Mouse (Mus musculus) MN1 (cell line): ENCODE measurements at regions not wholly inside any gene's neighbourhood (a gene's known extent, or its start where the extent isn't known, plus 50 kb on each side); places are given as distances from the start of the nearest gene placed in this dataset.

Experiments used
- DNase-seq: peaks from one replicate; pipeline ENCODE4 v3.0.0-alpha.2; 2016; ENCODE audit warnings: low spot score

DNA sequence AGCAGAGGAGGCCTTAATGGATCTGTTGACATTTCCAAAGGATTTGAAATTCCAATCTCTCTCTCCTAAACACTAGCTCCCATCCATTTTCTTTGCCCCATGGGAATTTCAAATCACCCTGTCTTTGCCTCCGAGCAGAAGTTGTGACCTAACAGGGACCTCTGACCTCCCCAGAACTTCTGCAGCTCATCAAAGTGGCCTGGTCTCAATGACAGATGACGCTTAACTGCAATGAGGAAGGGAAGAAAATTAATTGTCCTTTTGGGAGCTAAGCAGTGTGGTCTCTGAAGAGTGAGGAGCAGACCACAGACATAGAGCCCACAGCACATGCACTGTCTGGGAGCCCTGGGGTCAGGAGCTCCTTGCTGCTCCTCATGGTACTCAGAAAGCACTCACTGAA is 155.3 kb downstream of the Tox3 start:
- no peak for DNase-seq

GRCm38 (mm10) chr8:90182807-90183206 is 165.3 kb downstream of the Tox3 start:
- DNase-seq = no peak

GRCm38 (mm10) chr8:90176771-90177170 is 171.4 kb downstream of the Tox3 start:
- DNase-seq = no peak

DNA sequence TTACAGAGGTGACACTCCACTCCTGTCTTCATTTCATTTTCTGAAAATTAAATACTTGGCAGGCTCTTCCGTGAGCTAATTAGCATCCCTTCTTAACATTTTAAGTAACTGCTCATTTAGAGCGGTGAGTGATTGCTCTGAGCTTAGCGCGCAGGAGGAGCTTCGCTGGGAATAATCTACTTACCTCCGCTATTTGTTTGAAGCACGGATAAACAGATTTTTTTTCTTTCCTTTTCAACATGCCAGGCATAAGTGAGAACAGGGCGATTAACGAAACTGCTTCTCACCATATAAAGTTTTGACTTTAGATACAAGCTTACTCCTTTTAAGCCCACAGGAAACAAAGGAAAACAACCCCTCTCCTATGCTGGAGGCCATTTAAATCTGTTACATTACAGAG is 171.8 kb downstream of the Tox3 start:
- no peak for DNase-seq

DNA sequence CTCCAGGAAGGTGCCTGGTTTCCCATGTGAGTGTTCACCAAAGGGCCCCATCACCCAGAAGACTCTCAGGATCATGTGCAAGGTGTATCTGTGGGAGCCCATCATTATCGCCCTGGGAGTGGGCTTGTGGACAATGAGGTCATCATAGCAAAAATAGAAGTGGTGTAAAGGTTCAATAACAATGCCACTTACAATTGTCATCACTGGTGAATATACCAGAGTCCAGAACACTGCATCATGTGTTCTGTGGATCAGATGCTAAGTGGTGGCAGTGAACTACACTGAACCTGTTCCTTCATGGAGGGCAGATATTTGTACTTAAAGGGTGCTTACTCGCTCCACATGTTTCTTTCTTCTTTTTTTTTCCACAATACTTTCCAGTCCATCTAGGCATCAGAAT is 181.5 kb downstream of the Tox3 start:
- DNase-seq = no peak

- DNase-seq = no peak
Observed at GRCm38 (mm10) chr8:90151477-90151876, 196.7 kb downstream of the Tox3 start.

- no peak for DNase-seq
Observed at GRCm38 (mm10) chr8:90149903-90150302, 198.2 kb downstream of the Tox3 start.

DNA sequence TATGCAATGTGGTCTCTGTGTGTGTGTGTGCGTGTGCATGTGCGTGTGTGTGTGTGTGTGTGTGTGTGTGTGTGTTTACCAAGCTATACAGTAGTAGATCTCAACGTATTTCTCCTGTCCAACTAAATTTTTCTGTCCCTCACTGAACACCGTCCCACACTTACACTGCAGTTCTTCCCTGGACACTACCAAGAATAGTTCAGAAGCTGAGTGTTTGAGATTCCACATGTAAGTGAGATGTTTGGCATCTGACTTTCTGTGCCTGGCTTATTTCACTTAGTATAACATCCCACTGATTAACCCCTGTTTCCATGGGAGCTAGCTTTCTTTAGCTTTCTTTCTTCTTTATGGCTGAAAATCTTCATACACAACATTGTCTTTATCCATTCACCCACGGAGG is 213.5 kb downstream of the Tox3 start:
- DNase-seq = no peak

- no peak for DNase-seq
Observed at GRCm38 (mm10) chr8:90130704-90131267, 217.4 kb downstream of the Tox3 start.

GRCm38 (mm10) chr8:90125426-90125825 is 222.7 kb downstream of the Tox3 start:
- DNase-seq = no peak

DNA sequence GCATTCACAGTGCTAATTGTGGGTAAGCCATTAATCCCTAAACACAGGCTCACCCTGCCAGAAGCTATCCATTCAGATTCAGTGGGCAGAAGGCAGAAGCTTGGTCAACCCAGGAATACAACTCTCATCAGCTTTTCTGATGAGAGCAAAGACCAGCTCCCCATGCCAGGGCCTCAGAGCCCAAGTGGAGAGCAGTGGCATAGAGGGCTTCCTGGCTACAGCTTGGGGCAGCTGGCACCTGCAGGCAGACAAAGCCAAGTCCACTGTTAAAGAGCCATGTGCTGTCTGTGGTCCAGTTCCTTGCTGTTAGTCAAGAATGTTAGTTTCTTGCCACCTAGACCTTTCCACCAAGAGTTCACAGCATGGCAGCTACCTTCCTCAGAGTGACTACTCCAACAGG is 225.0 kb downstream of the Tox3 start:
- no peak for DNase-seq

- no peak for DNase-seq
Observed at GRCm38 (mm10) chr8:90121935-90122334, 226.2 kb downstream of the Tox3 start.

DNA sequence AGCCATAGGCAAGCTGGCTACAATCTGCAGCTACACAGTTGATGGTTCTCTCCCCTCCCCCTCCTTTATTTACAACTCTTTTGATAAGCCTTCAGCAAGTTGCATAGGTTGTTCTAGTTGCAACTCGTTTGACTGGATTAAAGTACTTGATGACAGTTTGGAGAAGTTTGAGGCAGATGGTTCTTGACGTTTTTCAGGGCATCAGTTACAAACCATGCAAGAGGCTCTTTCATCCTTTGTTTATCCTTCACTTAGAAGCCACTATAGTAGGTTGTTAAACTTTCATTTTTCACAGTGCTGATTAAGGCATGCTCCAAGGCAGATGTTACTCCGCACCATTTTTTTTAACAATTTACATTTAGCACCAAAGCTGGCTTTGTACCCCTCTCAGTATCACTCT is 227.1 kb downstream of the Tox3 start:
- no peak for DNase-seq

DNA sequence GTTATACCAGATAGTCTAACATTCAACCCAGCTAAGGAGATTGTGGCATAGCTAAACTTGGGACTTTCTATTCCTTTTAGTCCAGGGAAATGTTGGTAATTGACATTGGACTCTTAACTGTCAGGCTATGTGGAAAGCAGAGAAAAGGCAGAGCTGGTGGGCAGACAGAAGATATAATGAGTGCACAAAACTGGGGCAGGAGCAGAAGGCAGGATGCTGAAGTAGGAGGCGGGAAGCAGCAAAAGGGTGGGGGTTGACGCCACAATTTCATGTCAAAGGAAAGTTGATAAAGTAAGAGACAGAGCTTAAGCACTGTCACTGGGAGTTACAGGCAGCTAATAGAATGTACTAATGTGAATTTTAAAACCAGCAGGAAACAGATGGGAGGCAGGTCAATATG is 232.7 kb downstream of the Tox3 start:
- DNase-seq = no peak

- no peak for DNase-seq
Observed at GRCm38 (mm10) chr8:90100509-90100908, 247.6 kb downstream of the Tox3 start.

DNA sequence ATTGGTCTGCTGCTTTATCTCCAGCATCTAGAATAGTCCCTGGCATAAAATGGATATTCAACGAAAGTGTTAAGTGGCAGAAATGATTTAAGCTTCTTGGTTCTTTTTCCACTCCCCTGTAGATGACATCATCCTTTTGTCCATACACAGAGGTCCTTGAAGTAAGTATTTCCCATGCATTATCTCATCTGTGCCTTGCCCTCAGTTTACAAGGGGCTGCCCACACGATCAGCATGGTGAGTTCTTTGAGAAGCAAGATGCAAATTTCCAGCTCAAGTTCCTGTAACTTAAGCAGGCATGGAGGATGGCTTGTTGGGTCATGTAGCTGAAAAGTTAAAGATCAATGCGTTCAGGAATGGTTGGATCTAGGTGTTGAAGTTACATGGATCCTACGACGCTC is 265.5 kb downstream of the Tox3 start:
- no peak for DNase-seq

DNA sequence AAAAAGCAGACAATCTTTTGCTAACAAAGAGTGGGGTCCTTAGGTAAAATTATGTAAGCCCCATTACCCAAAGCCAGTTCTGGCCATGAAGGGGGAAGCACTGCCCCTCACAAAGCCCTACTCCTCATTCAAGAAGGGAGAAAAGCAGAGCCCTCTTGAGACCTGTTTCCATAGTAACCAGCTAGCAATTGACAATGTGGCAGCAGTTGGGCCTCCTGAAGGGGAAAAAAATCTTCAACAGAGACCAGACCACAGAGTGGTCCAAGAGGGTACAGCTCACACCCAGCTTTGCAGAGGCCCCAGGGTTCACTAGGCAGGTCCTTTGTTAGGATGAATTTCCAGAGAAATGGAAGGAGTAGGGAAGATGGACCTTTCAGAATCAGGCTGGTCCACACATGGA is 271.8 kb downstream of the Tox3 start:
- DNase-seq = no peak

GRCm38 (mm10) chr8:90075796-90076195 is 272.3 kb downstream of the Tox3 start:
- no peak for DNase-seq

DNA sequence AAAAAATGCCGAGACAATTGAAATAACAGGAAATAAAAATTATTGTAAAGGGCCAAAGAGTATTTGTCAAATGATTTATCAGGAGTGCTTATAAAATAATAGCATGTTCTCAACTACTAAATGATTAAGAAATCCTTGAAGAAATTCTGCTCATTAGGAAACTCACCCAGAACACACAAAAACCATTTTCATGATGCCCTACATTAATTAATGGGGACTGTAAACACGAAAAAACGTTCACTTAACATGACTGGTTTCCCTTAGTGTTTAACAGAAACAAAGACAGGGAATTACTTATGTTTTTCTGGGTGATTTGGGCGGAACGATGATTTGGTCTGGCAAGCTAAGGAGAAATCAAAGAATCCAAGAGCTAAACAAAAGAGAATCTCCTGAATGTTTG is 278.1 kb downstream of the Tox3 start:
- DNase-seq = no peak

- no peak for DNase-seq
Observed at GRCm38 (mm10) chr8:90069411-90069993, 278.6 kb downstream of the Tox3 start.

DNA sequence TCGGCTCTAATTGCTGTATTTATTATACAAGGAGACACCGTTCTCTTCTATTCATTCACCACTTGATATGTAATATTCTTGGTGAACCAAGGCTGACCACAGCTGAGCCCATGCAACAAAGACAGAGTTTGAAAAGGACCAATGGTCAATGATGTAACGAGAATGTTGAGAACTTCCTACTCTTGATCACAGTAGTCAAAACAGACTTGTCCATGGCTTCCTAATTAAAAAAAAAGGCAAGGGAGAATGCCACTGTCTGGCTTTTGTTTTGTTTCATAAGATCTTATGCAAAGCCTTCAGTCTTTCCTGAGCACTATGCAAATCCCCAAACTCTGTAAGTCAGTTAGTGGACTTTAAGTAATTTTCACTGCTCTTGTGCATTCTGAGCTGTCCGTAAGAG is 279.7 kb downstream of the Tox3 start:
- no peak for DNase-seq

GRCm38 (mm10) chr8:90064381-90064780 is 283.8 kb downstream of the Tox3 start:
- DNase-seq = no peak

DNA sequence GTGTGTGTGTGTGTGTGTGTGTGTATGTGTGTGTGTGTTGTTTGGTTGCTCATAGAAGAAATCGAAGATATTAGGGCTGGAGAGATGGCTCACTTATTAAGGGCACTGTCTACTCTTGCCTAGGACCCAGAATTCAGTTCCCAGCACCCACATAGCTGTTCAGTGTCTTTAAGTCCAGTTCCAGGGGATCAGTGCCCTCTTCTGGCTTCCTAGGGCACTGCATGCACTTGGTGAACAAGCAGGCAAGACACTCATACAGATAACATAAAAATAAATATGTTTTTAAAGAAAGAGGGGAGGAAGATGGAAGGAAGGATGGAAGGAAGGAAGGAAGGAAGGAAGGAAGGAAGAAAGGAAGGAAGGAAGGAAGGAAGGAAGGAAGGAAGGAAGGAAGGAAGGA is 284.9 kb downstream of the Tox3 start:
- DNase-seq = no peak

DNA sequence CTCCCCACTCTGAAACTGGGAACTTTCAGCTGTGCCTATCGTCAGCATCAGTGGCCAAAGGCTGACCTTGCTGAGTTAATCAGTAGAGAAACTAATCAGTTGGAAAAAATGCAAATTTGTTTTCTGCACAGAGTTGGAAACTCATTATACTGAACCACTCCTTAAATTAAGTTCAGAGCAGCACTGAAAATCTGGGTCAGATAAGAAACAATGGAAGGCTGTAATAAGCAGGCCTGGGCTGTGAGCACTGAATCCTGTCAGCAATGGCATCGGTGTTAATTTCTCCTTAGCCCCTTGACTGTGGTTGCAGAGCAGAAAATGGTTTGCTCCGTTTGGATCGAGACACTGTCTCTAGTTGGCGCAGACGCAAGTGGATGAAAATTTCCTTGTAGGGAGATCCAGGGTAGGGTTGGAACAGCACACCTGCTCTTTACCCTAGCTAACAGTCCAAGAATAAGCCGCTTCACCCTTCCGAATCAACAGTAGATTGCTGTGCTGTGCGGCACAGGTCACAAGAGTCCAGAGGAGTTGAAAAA is 289.4 kb downstream of the Tox3 start:
- DNase-seq = no peak
